Mouse (Mus musculus) MEL (cell line): ENCODE data around the gene Mmp13.

Source experiments
- CHD2 ChIP-seq: IDR thresholded peaks from 2 replicates; pipeline ENCODE4 v1.6.1; 2011; ENCODE audit warnings: low read length, improper control_type of control experiment
- GATA1 ChIP-seq: IDR thresholded peaks from 2 replicates; pipeline ENCODE4 v1.6.1; 2011; ENCODE audit warnings: low read depth, low read length, improper control_type of control experiment
- KAT2A ChIP-seq: conservative IDR thresholded peaks from 2 replicates; pipeline ENCODE4 v1.6.1; 2012; ENCODE audit warnings: low read depth, low read length, improper control_type of control experiment, inconsistent platforms
- MAFK ChIP-seq: IDR thresholded peaks from 2 replicates; pipeline ENCODE4 v1.6.1; 2011; ENCODE audit warnings: low read depth, mild to moderate bottlenecking, low read length, improper control_type of control experiment, borderline replicate concordance
- MAX ChIP-seq: IDR thresholded peaks from 2 replicates; pipeline ENCODE4 v1.6.1; 2011; ENCODE audit warnings: low read length, improper control_type of control experiment
- POLR2A ChIP-seq, 2 experiments: IDR thresholded peaks; 2 replicates each; pipeline ENCODE4 v1.6.1; 2011 to 2012; ENCODE audit warnings: low read length in 2 of 2, mild to moderate bottlenecking in 2 of 2, control low read depth in 1 of 2, improper control_type of control experiment in 1 of 2, low read depth in 1 of 2, moderate library complexity in 1 of 2; ENCODE audit not compliant: control insufficient read depth in 1 of 2, insufficient read depth in 1 of 2, poor library complexity in 1 of 2
- USF1 ChIP-seq: IDR thresholded peaks from 2 replicates; pipeline ENCODE4 v1.6.1; 2014; ENCODE audit warnings: low read depth, mild to moderate bottlenecking, inconsistent platforms, low read length, improper control_type of control experiment, moderate library complexity

- TF ChIP-seq POLR2A (IDR thresholded peaks at IDR 0.05; ENCODE audit: control insufficient read depth in 1 of 2, insufficient read depth in 1 of 2, low read depth in 1 of 2, low read length in 2 of 2, poor library complexity in 1 of 2) (no peak), CHD2 (no peak), KAT2A (no peak), MAX (no peak), USF1 (no peak), GATA1 (no peak), MAFK (no peak)
Measured at GRCm38 (mm10) chr9:7270071-7270470, 2.2 kb upstream of the Mmp13 start.
